Comparison of ENCODE assay signal across 8 mouse cellular contexts in the genomic region with DNA sequence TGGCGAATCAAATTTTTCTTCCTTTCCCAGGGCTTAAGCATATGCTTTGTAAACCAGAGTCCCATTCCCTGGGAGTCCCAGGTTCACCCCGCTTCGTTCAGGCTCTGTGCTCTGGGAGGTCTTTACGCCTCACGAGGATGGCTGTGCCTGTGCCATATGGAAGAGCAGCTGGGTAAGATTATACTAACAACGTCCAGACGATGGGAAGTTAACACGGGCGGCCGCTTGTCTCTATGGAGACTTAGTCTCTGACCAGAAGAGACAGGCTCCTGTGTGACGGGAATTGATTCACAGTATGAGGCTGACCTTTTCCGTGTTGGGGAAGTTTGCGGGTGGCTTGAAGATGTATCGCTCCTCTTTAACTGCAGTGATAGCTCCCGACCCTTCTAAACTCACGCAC.
DNase-seq lines count a peak whose midpoint lies in the region; ATAC-seq lines count a peak whose summit lies in the region.

No protein-coding gene starts in this region.

- peak; percentile 9 for DNase-seq in layer of hippocampus, adult 9-11 months
- DNase-seq in layer of hippocampus, adult 9-10 months (ENCODE audit: low spot score) = no peak
- peak; percentile 16 to 41 for DNase-seq in cerebellum, postnatal 25 days
- peak; percentile 50 for DNase-seq in neural tube, embryonic 11.5 days (ENCODE audit: low spot score)
- no peak for DNase-seq in urinary bladder, postnatal 14 days (ENCODE audit: low spot score)
- DNase-seq in adrenal gland, adult 2 months = no peak

- 0 out of 2 replicates have a peak, but pooled peaks have one; percentile 46 for ATAC-seq in hindbrain, embryonic 13.5 days (ENCODE audit: low FRiP score)
- ATAC-seq in neural tube, embryonic 11.5 days (ENCODE audit: insufficient read depth, low FRiP score, low TSS enrichment) = no peak; the same call in 1 of the 2 replicates
- no peak for ATAC-seq in megakaryocyte-erythroid progenitor cell, adult 5-6 weeks (replicated peaks; ENCODE audit: low FRiP score, low TSS enrichment, poor library complexity, severe bottlenecking)

- H3K27ac ChIP-seq in hindbrain, embryonic 13.5 days = no peak overlapping the region
- no peak overlapping the region for H3K27ac ChIP-seq in neural tube, embryonic 11.5 days (ENCODE audit: low read depth, low read length)

- H3K9me3 ChIP-seq in hindbrain, embryonic 13.5 days = no peaks in the 10 kb centered on the region
- H3K9me3 ChIP-seq in neural tube, embryonic 11.5 days (ENCODE audit: control insufficient read depth, low read length) = no peaks in the 10 kb centered on the region

- H3K4me2 ChIP-seq in hindbrain, embryonic 13.5 days = peak overlapping the region; percentile 39
- no peak overlapping the region; the same call in 1 of the 2 replicates for H3K4me2 ChIP-seq in neural tube, embryonic 11.5 days (ENCODE audit: low read depth)

- H3K4me3 ChIP-seq in hindbrain, embryonic 13.5 days = no peak overlapping the region
- no peak overlapping the region for H3K4me3 ChIP-seq in neural tube, embryonic 11.5 days (ENCODE audit: low read depth, low read length)

- WGBS in hindbrain, embryonic 13.5 days = 28% methylated on average over 16 of the region's 16 CpGs
- WGBS in neural tube, embryonic 11.5 days = 36% methylated on average over 16 of the region's 16 CpGs

- peaks cover 3% of the 10 kb centered on the region; the same call in 1 of the 2 replicates for H3K4me1 ChIP-seq in hindbrain, embryonic 13.5 days (replicated peaks)
- no peaks in the 10 kb centered on the region; the same call in 1 of the 2 replicates for H3K4me1 ChIP-seq in neural tube, embryonic 11.5 days (ENCODE audit: control insufficient read depth, insufficient read depth, low read length)

- H3K27me3 ChIP-seq in hindbrain, embryonic 13.5 days = no peaks in the 10 kb centered on the region
- no peaks in the 10 kb centered on the region for H3K27me3 ChIP-seq in neural tube, embryonic 11.5 days (ENCODE audit: control insufficient read depth, insufficient read depth, low read length)

- H3K9ac ChIP-seq in hindbrain, embryonic 13.5 days = no peak overlapping the region
- no peak overlapping the region for H3K9ac ChIP-seq in neural tube, embryonic 11.5 days (ENCODE audit: low read length)

- no peaks in the 10 kb centered on the region for H3K36me3 ChIP-seq in hindbrain, embryonic 13.5 days
- H3K36me3 ChIP-seq in neural tube, embryonic 11.5 days (ENCODE audit: control insufficient read depth, insufficient read depth, low read length) = no peaks in the 10 kb centered on the region

Comparison
In these comparisons a context has a peak if more than half of its experiments do, and no peak if none do; other contexts are left out.
1. DNase-seq: peak in layer of hippocampus, adult 9-11 months (single experiment), cerebellum, postnatal 25 days (2 of 2) and neural tube, embryonic 11.5 days (single experiment); none in layer of hippocampus, adult 9-10 months (single experiment), urinary bladder, postnatal 14 days (single experiment) and adrenal gland, adult 2 months (single experiment).